Mouse (Mus musculus) cerebellum, postnatal 36 days (tissue): ENCODE measurements around the gene Pmvk.

Experiments
- DNase-seq, 2 experiments: peaks; one replicate each; pipeline ENCODE4 v3.0.0; 2021 to 2022; ENCODE audit warnings: mixed read lengths in 2 of 2

Pmvk gene

DNA sequence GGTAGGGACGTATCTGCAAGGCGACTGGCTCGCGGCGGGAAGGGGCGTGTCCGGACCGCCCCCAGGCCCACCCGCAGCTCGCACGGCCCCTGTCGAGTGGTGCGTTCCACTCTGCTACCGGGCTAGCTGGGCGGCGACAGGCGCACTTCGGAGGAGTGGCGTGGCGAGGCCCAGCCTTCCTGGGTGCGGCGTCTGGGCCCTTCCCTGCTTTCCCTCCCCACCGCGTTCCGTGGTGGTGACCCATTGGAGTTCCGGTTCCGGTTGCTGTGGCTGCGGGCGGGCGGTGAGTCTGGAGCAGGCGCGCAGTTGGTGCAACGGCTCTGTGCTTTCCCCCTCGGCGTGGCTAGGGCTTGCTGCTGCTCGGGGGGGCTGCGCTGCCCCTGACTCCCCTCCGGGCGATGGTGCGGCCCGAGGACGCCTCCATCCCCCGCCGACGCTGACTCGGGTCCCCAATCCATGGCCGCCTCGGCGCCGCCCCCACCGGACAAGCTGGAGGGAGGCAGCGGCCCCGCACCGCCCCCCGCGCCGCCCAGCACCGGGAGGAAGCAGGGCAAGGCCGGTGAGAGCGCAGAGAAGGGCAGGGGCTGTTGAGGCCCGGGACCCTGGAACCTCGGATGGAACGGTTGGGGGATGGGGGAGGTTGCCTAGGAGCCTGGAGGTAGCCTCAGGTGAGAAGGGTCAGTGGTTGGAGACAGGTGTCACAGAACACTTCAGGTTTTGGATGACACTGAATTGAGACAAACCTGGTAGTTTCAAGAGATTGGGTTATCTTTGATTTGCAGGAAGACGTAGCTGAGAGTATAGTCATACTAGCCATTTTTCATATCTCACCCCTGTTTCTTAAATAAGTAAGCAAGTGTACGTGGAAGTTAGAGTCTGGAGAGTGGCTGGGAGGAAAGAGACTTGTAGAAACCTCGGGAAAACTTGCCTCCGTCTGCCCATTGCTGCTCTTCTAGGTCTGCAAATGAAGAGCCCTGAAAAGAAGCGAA is 23.9 kb upstream of the Pmvk start, which contains the start of gene Pygo2:
Pygo2 (plus strand) TSS at position 44 of the 989 bp plus-strand sequence.
- peak; percentile 86 to 92 for DNase-seq

GRCm38 (mm10) chr3:89432606-89433005 is 21.7 kb upstream of the Pmvk start:
- DNase-seq = no peak

- no peak for DNase-seq
These were observed 19.8 kb upstream of the Pmvk start for GRCm38 (mm10) chr3:89434532-89434931.

DNA sequence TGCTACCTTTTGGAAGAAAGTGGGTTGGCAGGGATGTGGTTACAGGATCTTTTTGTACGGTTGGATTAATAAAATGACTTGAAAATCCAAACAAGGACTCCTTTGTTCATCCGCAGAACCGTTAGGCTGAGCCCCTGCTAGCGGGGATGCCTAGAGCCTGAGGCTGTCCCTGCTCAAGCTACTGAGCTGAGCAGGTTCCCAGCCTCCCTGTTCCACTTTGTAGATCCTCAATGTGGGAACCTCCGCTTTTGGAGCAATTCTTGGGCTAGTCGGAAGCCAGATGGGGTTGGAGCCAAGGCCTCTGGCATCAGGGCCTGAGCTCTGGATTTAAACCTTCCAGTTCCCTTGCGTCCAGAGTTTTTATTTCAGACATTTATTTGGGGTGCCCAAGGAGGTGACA is 19.3 kb upstream of the Pmvk start:
- DNase-seq = no peak

GRCm38 (mm10) chr3:89436176-89437113 is 17.9 kb upstream of the Pmvk start, which contains the start of gene Pbxip1:
Gene Pbxip1, plus strand, starts transcription at chr3:89436706.
- DNase-seq = no peak

- no peak for DNase-seq
These were observed 17.1 kb upstream of the Pmvk start for GRCm38 (mm10) chr3:89437269-89437668.

DNA sequence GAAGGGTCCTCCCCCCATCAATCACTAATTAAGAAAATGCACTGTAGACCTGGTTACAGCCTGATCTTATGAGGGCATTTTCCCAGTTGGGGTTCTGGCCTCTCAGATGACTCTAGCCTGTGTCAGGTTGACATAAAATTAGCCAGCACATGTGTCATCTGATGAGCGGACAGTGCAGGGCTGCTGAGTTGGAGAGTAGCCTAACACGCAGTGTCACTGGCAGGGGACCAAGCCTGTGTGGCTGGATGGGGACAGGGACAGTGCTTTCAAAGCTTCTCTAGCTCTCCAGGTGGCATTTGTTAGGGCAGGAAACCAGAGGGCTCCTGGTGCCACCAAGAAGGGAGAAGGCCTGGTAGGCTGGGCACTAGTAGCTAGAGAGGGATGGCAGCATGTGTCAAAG is 13.7 kb upstream of the Pmvk start:
- DNase-seq = no peak

DNA sequence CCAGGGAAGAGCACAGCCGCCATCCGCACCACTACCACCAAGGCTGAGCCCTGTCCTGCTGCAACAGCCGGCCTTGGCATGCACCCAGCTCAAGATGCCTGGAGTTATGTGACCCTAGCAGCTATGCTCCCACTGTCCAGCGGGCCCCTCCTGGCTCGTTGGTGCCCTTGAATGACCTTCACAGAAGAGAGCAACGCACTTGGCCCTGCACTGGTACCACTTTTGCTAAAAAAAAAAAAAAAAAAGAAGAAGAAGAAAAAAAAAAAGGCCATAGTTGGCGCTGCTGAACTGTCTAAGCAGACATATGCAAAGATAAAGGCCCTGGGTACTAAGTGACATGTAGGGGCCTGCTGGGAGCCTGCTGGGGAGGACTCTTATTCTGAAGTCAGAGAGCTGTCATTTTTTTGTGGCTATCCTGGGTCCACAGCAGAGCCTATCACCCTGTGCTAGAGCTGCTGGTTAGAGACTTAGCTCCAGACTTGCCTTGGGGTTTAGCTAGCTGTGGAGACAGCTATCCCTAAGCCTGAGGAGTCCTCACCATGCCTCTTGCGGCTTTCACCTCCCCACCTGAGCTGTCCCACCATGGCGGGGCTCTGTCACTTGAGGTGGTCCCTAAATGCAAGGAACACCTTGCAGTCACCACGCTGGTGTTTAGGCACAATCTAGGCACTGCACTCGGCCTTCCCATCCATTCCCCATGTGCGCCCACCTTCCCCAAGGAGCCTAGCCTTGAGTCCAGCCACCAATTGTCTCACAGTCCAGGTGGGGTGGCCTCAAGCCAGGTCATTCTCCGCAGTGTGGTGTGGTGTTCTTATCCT is 5.4 kb upstream of the Pmvk start:
- DNase-seq = peak; percentile 25 to 29

GRCm38 (mm10) chr3:89449541-89449940 is 4.8 kb upstream of the Pmvk start:
- DNase-seq = peak; percentile 79 to 81

GRCm38 (mm10) chr3:89451916-89452315 is 2.4 kb upstream of the Pmvk start:
- DNase-seq = no peak

- DNase-seq = no peak
These were observed 1.5 kb downstream of the Pmvk start for GRCm38 (mm10) chr3:89455786-89456285.

DNA sequence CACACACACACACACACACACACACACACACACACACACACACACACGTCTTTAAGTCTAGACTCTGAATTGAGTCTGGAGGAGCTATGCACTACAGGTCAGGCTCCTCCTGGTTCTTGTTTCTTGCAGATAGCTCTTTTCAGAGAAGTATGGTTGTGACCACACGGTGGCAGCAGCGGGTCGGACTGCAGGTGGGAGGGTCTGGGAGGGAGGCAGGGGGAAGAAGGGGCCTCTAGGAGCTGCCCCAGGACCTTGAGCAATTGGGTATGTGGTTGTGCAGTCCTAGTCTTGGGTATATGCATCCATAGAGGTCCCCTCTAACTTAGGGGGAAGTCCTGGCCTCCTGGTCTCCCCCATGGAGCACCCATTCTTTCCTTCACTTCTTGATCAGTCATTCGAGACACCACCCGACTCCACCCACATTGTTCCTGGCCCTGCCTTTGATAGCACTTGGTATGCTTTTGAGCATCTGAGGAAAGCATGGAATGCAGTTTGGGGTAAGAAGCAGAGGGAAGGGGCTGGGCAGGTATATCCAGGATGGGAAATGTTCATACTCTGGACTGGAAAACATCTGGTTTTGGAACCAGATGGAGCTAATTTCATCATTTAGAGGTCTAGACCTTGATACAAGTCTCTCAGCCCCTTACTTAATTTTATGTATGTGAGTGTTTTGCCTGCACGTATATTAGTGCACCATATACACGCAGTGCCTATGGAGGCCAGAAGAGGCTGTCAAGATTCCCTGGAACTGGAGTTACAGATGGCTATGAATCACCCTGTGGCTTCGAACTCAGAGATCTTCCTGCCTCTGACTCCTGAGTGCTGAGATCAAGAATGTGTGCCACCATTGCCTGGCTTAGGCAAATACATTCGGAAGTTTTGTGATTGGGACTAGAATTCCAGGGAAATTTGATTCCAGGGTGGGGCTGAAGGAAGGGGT is 2.7 kb downstream of the Pmvk start:
- peak; percentile 60 to 64 for DNase-seq

GRCm38 (mm10) chr3:89458372-89458964 is 4.1 kb downstream of the Pmvk start:
- DNase-seq = no peak

DNA sequence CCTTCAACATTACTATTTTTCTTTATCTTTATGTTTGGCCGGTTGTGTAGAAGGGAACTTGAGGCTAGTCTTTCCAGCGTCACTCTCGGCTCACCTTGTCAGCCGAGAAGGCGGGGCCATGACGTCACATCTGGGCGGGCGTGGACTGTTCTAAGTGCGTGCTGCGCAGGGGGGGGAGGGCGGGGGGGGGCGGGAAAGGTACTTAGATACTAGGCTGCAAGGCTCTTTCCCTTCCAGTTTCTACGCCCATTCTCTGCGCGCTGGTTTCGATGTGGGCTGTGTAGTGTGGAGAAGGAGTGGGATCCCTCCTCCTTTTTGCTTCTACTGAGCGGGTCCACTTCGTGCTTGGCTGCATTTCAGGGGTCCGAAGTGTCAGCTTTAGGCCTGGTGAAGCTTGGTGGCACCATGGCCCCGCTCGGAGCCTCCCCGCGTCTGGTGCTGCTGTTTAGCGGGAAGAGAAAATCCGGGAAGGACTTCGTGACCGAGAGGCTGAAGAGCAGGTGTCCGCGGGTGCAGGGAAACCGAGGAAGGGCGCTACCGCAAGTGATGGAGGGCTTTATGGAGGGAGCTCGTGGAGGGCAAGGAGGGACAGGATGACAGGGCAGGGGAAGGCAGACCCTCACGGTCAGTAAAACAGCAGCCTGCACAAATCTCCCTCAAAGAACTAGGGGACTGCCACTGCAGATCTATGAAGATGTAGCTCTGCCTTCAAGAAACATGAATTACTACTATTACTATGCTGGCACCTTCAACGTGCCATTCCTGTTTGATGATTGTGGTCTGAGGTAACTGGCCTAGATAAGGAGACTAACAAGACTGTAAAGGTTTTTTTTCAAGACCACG is 4.8 kb downstream of the Pmvk start:
- DNase-seq = peak; percentile 91 to 93

- no peak for DNase-seq
These were observed 13.9 kb downstream of the Pmvk start for GRCm38 (mm10) chr3:89468268-89468667.

DNA sequence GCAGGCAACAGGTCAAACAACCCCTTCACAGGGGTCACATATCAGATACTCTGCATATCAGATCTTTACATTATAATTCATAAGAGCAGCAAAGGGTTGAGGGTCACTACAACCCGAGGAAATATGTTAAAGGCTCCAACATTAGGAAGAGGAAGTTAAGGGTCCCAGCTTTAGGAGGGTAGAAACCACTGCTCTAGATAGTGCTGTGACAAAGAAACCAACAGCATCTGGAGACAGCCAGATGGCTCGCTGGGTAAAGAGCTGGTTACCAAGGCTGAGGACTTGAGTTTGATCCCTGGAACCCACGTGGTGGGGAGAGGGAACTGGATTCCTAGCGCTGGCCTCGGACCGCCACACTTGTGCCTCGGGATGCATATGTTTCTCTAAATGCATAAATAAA is 17.9 kb downstream of the Pmvk start:
- DNase-seq = no peak

DNA sequence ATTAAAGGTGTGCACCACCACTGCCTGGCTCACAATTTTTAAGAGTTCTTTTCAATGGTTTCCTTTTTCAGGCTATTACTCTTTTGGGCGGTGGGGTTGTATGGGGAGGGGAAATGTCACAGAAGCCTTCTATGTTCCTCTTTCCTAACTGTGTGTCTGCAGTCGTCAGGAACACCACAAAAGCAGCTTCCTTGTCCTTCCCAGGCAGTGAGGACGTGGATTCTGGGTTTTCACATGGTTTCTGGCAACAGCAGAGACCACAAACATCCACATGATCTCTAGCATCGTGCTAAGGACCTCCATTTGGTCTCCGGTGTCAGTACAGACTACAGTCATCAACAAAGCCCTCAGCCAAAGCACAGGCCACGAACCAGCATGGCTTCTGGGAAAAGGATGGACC is 19.5 kb downstream of the Pmvk start:
- no peak for DNase-seq

DNA sequence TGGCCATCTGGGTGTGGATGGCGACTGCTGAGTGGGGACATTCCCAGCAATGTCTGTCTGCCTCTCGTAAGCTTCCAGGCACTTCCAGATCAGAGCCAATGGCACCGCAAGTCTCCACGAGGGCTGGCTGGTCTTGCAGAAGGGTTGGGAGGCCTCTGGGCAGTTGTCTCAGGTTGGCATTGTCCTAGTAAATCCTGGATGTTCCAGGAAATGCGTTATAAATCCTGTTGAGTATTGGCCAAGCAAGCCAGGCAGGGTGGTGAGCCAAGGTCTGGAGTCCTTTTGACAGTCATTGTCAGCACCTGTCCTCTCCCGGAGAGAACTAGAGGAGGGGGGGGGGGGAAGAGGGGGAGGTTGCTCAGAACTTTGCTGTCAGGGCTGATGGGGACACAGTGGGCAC is 24.7 kb downstream of the Pmvk start:
- DNase-seq = no peak

DNA sequence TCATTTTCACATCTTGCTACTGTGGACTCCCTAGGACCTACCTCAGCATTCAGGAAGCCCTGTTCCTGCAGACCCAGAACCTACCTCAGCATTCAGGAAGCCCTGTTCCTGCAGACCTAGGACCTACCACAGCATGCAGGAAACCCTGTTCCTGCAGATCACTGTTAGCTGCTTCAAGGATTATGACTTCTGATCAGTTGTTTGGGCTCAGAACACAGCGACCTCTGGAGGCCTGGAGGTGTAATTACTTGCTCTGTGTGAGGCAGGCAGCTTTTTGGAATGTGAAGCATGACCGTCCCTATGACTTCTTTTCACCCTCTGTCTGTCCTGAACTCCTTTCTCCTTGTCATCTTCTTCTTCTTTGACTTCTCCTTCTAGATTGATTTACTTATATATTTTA is 27.1 kb downstream of the Pmvk start:
- DNase-seq = no peak

DNA sequence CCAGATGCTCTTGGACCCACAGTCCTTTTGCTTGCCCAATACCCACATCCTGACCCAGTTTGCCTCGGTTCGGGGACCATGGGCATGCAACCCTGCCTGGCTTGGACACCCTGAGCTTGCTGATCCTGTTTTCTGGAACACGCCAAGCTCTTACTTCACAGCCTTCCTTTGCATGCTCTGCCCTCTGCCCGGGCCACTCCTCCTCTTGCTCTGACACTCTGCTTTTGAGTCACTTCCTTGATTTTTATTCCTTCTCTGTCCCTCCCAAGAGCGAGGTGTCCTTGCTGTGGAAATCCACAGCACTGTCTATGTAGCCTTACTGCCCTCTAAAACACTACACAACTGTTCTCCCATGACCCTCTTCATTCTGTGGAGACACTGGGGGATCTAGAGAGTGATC is 27.9 kb downstream of the Pmvk start:
- no peak for DNase-seq
